Mouse (Mus musculus): ENCODE results near the gene Dot1l.

- TF ChIP-seq CTCF (IDR thresholded peaks at IDR 0.05; ENCODE audit: extremely low read depth, insufficient read depth, insufficient read length, insufficient replicate concordance) = no peak
- TF ChIP-seq POLR2A (IDR thresholded peaks at IDR 0.05; ENCODE audit: low read depth, low read length) = no peak
Measured at GRCm38 (mm10) chr10:80818599-80819281, 63.7 kb downstream of the Dot1l start.

All from spleen, adult 2 months (tissue).